ENCODE assay signal across 8 mouse cellular contexts in genomic region chr16:94527546-94527945, GRCm38 (mm10). TPM values are rescaled to one million over a fixed set of nuclear protein-coding genes. Genes with fewer than 3 reads are reported as not detected.
DNase-seq lines count a peak whose midpoint lies in the region; ATAC-seq and TF ChIP-seq lines count a peak whose summit lies in the region.

No protein-coding gene starts in this region.

- TF ChIP-seq EP300 in heart, adult 2 months (IDR thresholded peaks at IDR 0.05; ENCODE audit: insufficient read depth, low read depth, low read length), result no peak

- intact Hi-C loops in heart, adult 2 months (cut with DNase I), result loop anchor here (5.0 to 10.0 kb wide), 3 partner anchors 53 to 155 kb away; partner anchors contain the start of genes Pigp and Ttc3

- H3K27me3 ChIP-seq in heart, adult 2 months (ENCODE audit: control insufficient read depth, insufficient read depth, low read length), result no peaks in the 10 kb centered on the region
- H3K27me3 ChIP-seq in forebrain, embryonic 12.5 days, result no peaks in the 10 kb centered on the region
- no peaks in the 10 kb centered on the region for H3K27me3 ChIP-seq in liver, embryonic 12.5 days (replicated peaks)

- no peaks in the 10 kb centered on the region for H3K79me2 ChIP-seq in heart, adult 2 months (replicated peaks; ENCODE audit: control insufficient read depth, insufficient read depth, low read length)

- H3K27ac ChIP-seq in heart, adult 2 months, result peak overlapping the region; percentile 98
- peak overlapping the region; percentile 96 for H3K27ac ChIP-seq in forebrain, embryonic 12.5 days
- H3K27ac ChIP-seq in liver, embryonic 12.5 days, result peak overlapping the region; percentile 95

- no peak for DNase-seq in heart, adult 2 months
- no peak for DNase-seq in heart, adult 8-10 months (ENCODE audit: low spot score)
- peak; percentile 27 for DNase-seq in 3T3-L1 (ENCODE audit: low read depth, low spot score)
- no peak for DNase-seq in thymus, postnatal 25 days
- no peak for DNase-seq in cerebellum, adult 18-20 months
- DNase-seq in spleen, adult 18-20 months, result no peak

- H3K9me3 ChIP-seq in forebrain, embryonic 12.5 days, result no peaks in the 10 kb centered on the region
- no peaks in the 10 kb centered on the region for H3K9me3 ChIP-seq in liver, embryonic 12.5 days (replicated peaks)

- H3K36me3 ChIP-seq in heart, adult 2 months (ENCODE audit: control insufficient read depth, insufficient read depth, low read length), result peaks cover 4% of the 10 kb centered on the region; the same call in 1 of the 2 replicates
- H3K36me3 ChIP-seq in forebrain, embryonic 12.5 days (replicated peaks), result no peaks in the 10 kb centered on the region
- no peaks in the 10 kb centered on the region for H3K36me3 ChIP-seq in liver, embryonic 12.5 days

- peak overlapping the region; percentile 74 for H3K4me2 ChIP-seq in forebrain, embryonic 12.5 days
- H3K4me2 ChIP-seq in liver, embryonic 12.5 days, result peak overlapping the region; percentile 84

- ATAC-seq in forebrain, embryonic 12.5 days (ENCODE audit: low FRiP score), result no peak
- no peak for ATAC-seq in liver, embryonic 12.5 days

- TF ChIP-seq CTCF in heart, adult 2 months (IDR thresholded peaks at IDR 0.05), result no peak

- peak overlapping the region; percentile 38; the same call in 1 of the 2 replicates for H3K9ac ChIP-seq in heart, adult 2 months (ENCODE audit: low read depth, low read length)
- peak overlapping the region; percentile 82 for H3K9ac ChIP-seq in forebrain, embryonic 12.5 days
- H3K9ac ChIP-seq in liver, embryonic 12.5 days, result peak overlapping the region; percentile 84

- TF ChIP-seq POLR2A in heart, adult 2 months (IDR thresholded peaks at IDR 0.05; ENCODE audit: insufficient read depth, low read depth, low read length), result no peak

- WGBS in heart, adult 2 months, result 44% methylated on average over 3 of the region's 3 CpGs
- WGBS in forebrain, embryonic 12.5 days, result 72% methylated on average over 3 of the region's 3 CpGs
- 47% methylated on average over 3 of the region's 3 CpGs for whole genome bisulfite sequencing in liver, embryonic 12.5 days (ENCODE audit: insufficient replicate concordance)

- peak overlapping the region; percentile 93 for H3K4me3 ChIP-seq in heart, adult 2 months
- H3K4me3 ChIP-seq in forebrain, embryonic 12.5 days (replicated peaks), result peak overlapping the region; percentile 90
- H3K4me3 ChIP-seq in liver, embryonic 12.5 days, result peak overlapping the region; percentile 89

- H3K4me1 ChIP-seq in heart, adult 2 months (ENCODE audit: control insufficient read depth, insufficient read depth, low read length), result peaks cover 7% of the 10 kb centered on the region
- peaks cover 24% of the 10 kb centered on the region for H3K4me1 ChIP-seq in forebrain, embryonic 12.5 days
- peaks cover 37% of the 10 kb centered on the region for H3K4me1 ChIP-seq in liver, embryonic 12.5 days

RNA-seq across cellular contexts. Expression of gene Vps26c, which starts 0.9 kb away (rescaled TPM):
- total RNA-seq in heart, adult 2 months (2021), result 10 to 100 TPM; 21.8 to 22.1 TPM
- 25.7 and 42.8 TPM in 2 replicates for polyA plus RNA-seq in heart, adult 2 months (2012; rRNA removed)
- total RNA-seq in heart, adult 8-10 months (2022), result 10 to 100 TPM; 19.9 to 23.4 (median 22.0) TPM
- polyA plus RNA-seq in forebrain, embryonic 12.5 days (2016; fragmentation: Nextera tagmentation; extraction: Ambion mirVana), result 53.3 and 55.6 TPM in 2 replicates
- polyA plus RNA-seq in liver, embryonic 12.5 days (2016; fragmentation: Nextera tagmentation; extraction: Ambion mirVana), result 25.8 and 27.7 TPM in 2 replicates

RNA-seq across cellular contexts. Expression of gene Dyrk1a, which starts 42.3 kb away (rescaled TPM):
- total RNA-seq in heart, adult 2 months (2021), result 10 to 100 TPM; 74.0 to 80.5 TPM
- polyA plus RNA-seq in heart, adult 2 months (2012; rRNA removed), result 28.2 and 44.8 TPM in 2 replicates
- total RNA-seq in heart, adult 8-10 months (2022), result 10 to 100 TPM; 70.5 to 87.1 (median 79.0) TPM
- 12.0 and 12.8 TPM in 2 replicates for polyA plus RNA-seq in forebrain, embryonic 12.5 days (2016; fragmentation: Nextera tagmentation; extraction: Ambion mirVana)
- 4.8 and 4.9 TPM in 2 replicates for polyA plus RNA-seq in liver, embryonic 12.5 days (2016; fragmentation: Nextera tagmentation; extraction: Ambion mirVana)
